Mouse (Mus musculus) MEL (cell line): ENCODE data around the gene Ccdc180.

ENCODE experiments used
- ETS1 ChIP-seq: IDR thresholded peaks from 2 replicates; pipeline ENCODE4 v1.6.1; 2012; ENCODE audit warnings: low read depth, mild to moderate bottlenecking, inconsistent platforms, low read length, improper control_type of control experiment, moderate library complexity
- MAX ChIP-seq: IDR thresholded peaks from 2 replicates; pipeline ENCODE4 v1.6.1; 2011; ENCODE audit warnings: low read length, improper control_type of control experiment
- MEF2A ChIP-seq: IDR thresholded peaks from 2 replicates; pipeline ENCODE4 v1.6.1; 2014; ENCODE audit warnings: low read depth, mild to moderate bottlenecking, inconsistent platforms, low read length, improper control_type of control experiment; ENCODE audit not compliant: poor library complexity, insufficient replicate concordance, severe bottlenecking; ENCODE audit errors: extremely low read depth

DNA sequence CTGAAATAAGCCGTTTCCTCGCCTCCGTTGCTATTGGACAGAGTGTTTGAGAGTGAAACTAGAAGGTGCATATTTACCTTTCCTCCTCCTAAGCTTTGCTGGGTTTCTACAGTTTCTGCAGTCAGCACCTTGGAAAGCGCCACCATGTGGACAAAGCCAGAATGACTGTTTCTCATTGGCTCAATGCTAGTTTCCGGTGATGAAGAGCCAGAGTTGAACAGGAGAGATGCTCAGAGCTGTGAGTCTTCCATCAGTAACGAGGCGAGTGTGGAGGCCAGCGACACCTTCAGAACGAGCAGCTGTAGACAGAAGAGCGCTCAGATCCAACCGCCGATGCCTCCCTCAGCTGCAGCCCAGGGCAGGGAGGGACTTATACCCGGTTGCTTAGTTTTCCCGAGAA is 45.7 kb upstream of the Ccdc180 start:
- TF ChIP-seq MAX (no peak), ETS1 (no peak), MEF2A (no peak)
